In genomic region chr7:3474291-3475080, GRCm38 (mm10) we compare ENCODE assay signal across 10 mouse cellular contexts. TPM values are rescaled to one million over a fixed set of nuclear protein-coding genes. Genes with fewer than 3 reads are reported as not detected.
A peak's percentile ranks its signal among the peaks of the same experiment; 100 is the strongest.
DNase-seq lines count a peak whose midpoint lies in the region; ATAC-seq and TF ChIP-seq lines count a peak whose summit lies in the region.
"Had no signal": no experiment of that assay in that cellular context is flagged by ENCODE, and none has a peak within 500 bp of the region (broad histone marks: within the 10 kb centered on the region; RNA-seq: fewer than 3 reads in every experiment).

No protein-coding gene starts in this region.

- peak overlapping the region; percentile 37 for H3K4me3 ChIP-seq in forebrain, embryonic 10.5 days
- H3K4me3 ChIP-seq in forebrain, embryonic 16.5 days (replicated peaks; ENCODE audit: low read length) = no peak overlapping the region
- H3K4me3 ChIP-seq in ES-E14 (ENCODE audit: insufficient read depth in 1 of 2, low read depth in 1 of 2, low read length in 2 of 2, poor library complexity in 1 of 2, severe bottlenecking in 1 of 2) = peak overlapping the region; percentile 38 to 46
- H3K4me3 ChIP-seq: myocyte had no signal

- in situ Hi-C loops in ES-E14 (cut with MboI; ENCODE audit: low sequenced_read_pairs in 2 of 2, unreplicated experiment in 2 of 2) = no loop called here

- no peak overlapping the region for H3K4me2 ChIP-seq in forebrain, embryonic 16.5 days (ENCODE audit: low read length)

- H3K9ac ChIP-seq in forebrain, embryonic 16.5 days (replicated peaks; ENCODE audit: low read depth, low read length) = no peak overlapping the region
- peak overlapping the region; percentile 30; the same call in 1 of the 2 replicates for H3K9ac ChIP-seq in ES-E14 (ENCODE audit: insufficient read depth, low read depth, low read length, poor library complexity, severe bottlenecking)

- WGBS in forebrain, embryonic 10.5 days = 9% methylated on average over 19 of the region's 19 CpGs
- WGBS in forebrain, embryonic 16.5 days = 9% methylated on average over 19 of the region's 19 CpGs

- H3K27ac ChIP-seq in forebrain, embryonic 10.5 days = peak overlapping the region; percentile 66
- H3K27ac ChIP-seq in forebrain, embryonic 16.5 days (ENCODE audit: low read length) = no peak overlapping the region
- H3K27ac ChIP-seq in ES-E14 (ENCODE audit: insufficient read depth, low read depth, low read length, poor library complexity, severe bottlenecking) = peak overlapping the region; percentile 71

- ATAC-seq in forebrain, embryonic 16.5 days = no peak
- no peak for ATAC-seq in frontal cortex, adult (ENCODE audit: low TSS enrichment)

- peak; percentile 33 for DNase-seq in forebrain, embryonic 10.5 days (ENCODE audit: extremely low spot score, low spot score)
- DNase-seq in ES-E14 (ENCODE audit: low read depth, low spot score) = peak; percentile 57
- DNase-seq in forelimb bud, embryonic 11.5 days (ENCODE audit: low read depth, low spot score) = peak; percentile 31
- DNase-seq in mesoderm, embryonic 11.5 days (ENCODE audit: low read depth, low spot score) = peak; percentile 59
- no peak for DNase-seq in adrenal gland, postnatal 25 days
- DNase-seq in cerebellum, adult 8-10 months = no peak

- H3K4me1 ChIP-seq in forebrain, embryonic 10.5 days = peaks cover 12% of the 10 kb centered on the region
- H3K4me1 ChIP-seq in forebrain, embryonic 16.5 days (replicated peaks; ENCODE audit: control insufficient read depth, insufficient read depth, low read length) = no peaks in the 10 kb centered on the region
- H3K4me1 ChIP-seq in ES-E14 (ENCODE audit: control insufficient read depth in 2 of 2, insufficient read depth in 2 of 2, low read length in 2 of 2, poor library complexity in 1 of 2) = peaks cover 0 to 4% of the 10 kb centered on the region in 2 experiments; a peak in 1 of 4 replicates

- H3K9me3 ChIP-seq in forebrain, embryonic 10.5 days = no peaks in the 10 kb centered on the region
- no peaks in the 10 kb centered on the region for H3K9me3 ChIP-seq in forebrain, embryonic 16.5 days (ENCODE audit: control insufficient read depth, low read length)
- H3K9me3 ChIP-seq in ES-E14 (ENCODE audit: control insufficient read depth, insufficient read depth, low read depth, low read length) = no peaks in the 10 kb centered on the region

- H3K27me3 ChIP-seq in forebrain, embryonic 10.5 days (ENCODE audit: poor library complexity, severe bottlenecking) = no peaks in the 10 kb centered on the region
- no peaks in the 10 kb centered on the region for H3K27me3 ChIP-seq in forebrain, embryonic 16.5 days (replicated peaks; ENCODE audit: control insufficient read depth, insufficient read depth, low read length)

- no peaks in the 10 kb centered on the region for H3K36me3 ChIP-seq in forebrain, embryonic 10.5 days (replicated peaks)
- no peaks in the 10 kb centered on the region for H3K36me3 ChIP-seq in forebrain, embryonic 16.5 days (ENCODE audit: control insufficient read depth, insufficient read depth)
- H3K36me3 ChIP-seq in ES-E14 (ENCODE audit: control insufficient read depth, insufficient read depth, low read length, poor library complexity, severe bottlenecking) = no peaks in the 10 kb centered on the region

TF ChIP-seq in ES-E14, 5 proteins besides CTCF, POLR2A, EP300 and RAD21:
- TF ChIP-seq MAFK (IDR thresholded peaks at IDR 0.05; ENCODE audit: insufficient read depth, low read depth, low read length) (0 out of 2 replicates have a peak, but pooled peaks have one; percentile 13), ZNF384 (IDR thresholded peaks at IDR 0.05; ENCODE audit: low read depth, low read length) (no peak)

RNA-seq across cellular contexts. Expression of gene Tarm1, which starts 27.9 kb away (rescaled TPM):
- polyA plus RNA-seq in forebrain, embryonic 10.5 days (2016; fragmentation: Nextera tagmentation; extraction: Ambion mirVana) = not detected in 2 replicates
- not detected in 2 replicates for polyA plus RNA-seq in forebrain, embryonic 16.5 days (2015; fragmentation: Nextera tagmentation; extraction: Ambion mirVana)
- 0.85 and 1.6 TPM in 2 replicates for total RNA-seq in ES-E14 (2012; rRNA removed)
- total RNA-seq in adrenal gland, postnatal 25 days (2021) = 1.0 and 1.2 TPM in 2 replicates

RNA-seq across cellular contexts. Expression of gene Cacng6, which starts 50.5 kb away (rescaled TPM):
- 0.22 and 0.27 TPM in 2 replicates for polyA plus RNA-seq in forebrain, embryonic 10.5 days (2016; fragmentation: Nextera tagmentation; extraction: Ambion mirVana)
- 0.14 TPM in 1 of 2 replicates, not detected in the other for polyA plus RNA-seq in forebrain, embryonic 16.5 days (2015; fragmentation: Nextera tagmentation; extraction: Ambion mirVana)
- 5.8 and 6.1 TPM in 2 replicates for total RNA-seq in ES-E14 (2012; rRNA removed)
- not detected in 2 replicates for total RNA-seq in adrenal gland, postnatal 25 days (2021)
- total RNA-seq: hematopoietic stem cell, adult 5-6 weeks had no signal

Comparison
In these comparisons a context has a peak if more than half of its experiments do, and no peak if none do; other contexts are left out.
1. DNase-seq: peak in forebrain, embryonic 10.5 days (single experiment), ES-E14 (single experiment), forelimb bud, embryonic 11.5 days (single experiment) and mesoderm, embryonic 11.5 days (single experiment); none in adrenal gland, postnatal 25 days (single experiment) and cerebellum, adult 8-10 months (single experiment).